Mouse (Mus musculus): ENCODE measurements at regions not wholly inside any gene's neighbourhood (a gene's known extent, or its start where the extent isn't known, plus 50 kb on each side); places are given as distances from the start of the nearest gene placed in this dataset.

DNA sequence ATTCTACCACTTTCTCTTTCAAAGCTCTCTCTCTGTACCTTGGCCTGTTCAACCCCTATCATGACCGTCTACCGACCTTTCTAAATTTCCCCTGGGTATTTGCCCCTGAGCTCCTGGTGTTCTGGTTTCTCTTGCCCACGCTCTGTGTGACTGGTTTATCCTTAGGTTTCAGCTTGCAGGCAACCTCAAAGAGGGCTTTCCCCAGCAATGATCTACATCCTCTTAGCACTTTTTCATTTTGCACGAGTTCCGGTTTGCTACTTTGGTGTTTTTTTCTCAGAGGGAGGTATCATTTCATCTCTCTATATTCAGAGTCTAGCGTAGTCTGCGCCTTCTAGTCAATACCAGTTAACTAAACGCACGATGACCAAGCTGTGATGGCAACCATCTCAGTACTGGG is 79.8 kb upstream of the Hmga2 start:
- no peak for DNase-seq (ENCODE audit: low spot score in 2 of 2)

DNA sequence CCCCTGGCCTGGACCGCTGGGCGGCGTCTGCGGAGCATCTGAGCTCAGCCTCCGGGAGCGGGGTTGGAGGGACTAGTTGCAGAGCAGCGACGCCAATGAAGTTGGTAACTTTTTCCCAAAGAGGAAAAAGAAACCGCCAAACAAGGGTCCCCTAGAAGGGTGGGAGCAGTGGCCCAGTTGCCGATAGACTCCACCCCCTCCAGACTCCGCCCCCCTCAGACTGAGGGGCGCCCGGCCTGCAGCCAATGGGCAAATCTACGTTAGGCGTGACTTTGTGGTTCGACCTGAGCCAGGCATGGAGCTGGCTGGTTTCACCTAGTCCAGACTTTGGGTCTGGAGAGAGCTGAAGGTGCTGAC is 76.8 kb upstream of the Hmga2 start:
- DNase-seq (ENCODE audit: low spot score in 2 of 2) = no peak

DNA sequence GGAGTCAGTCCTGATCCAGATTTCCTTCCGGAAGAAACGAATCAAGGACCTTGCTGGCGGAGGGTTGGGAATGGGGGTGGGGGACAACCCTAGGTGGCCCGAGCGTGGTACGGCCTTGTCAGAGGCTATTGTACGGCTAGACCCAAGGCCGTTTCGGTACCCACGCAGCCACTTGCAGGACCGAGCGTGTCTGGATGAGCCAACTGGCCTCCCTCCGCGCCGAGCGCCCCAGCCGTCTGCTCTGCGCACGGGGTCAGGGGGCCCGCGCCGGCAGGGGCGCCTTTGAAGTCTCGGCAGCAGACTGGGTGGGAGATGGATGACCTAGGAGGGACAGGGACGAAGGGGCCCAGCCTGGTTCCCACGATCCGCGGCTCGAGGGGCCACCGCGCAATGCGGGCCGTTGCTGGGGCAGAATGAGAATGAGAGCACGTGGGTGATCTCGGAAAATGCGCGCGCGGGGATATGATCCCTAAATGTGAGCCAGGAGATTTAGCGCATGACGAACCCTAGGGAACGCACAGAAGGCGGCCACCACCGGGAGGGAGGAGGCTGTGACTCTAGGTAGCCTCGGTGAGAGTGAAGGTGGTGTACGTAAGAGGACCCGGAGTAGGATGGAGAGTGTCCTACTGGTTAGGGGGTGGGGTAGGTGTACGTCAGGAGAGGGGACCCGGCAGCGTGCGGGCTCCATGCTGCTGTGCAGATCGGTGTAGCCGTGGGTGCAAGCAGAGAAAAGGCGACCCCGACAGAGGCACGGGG is 76.2 kb upstream of the Hmga2 start:
- DNase-seq (ENCODE audit: low spot score in 2 of 2) = no peak

DNA sequence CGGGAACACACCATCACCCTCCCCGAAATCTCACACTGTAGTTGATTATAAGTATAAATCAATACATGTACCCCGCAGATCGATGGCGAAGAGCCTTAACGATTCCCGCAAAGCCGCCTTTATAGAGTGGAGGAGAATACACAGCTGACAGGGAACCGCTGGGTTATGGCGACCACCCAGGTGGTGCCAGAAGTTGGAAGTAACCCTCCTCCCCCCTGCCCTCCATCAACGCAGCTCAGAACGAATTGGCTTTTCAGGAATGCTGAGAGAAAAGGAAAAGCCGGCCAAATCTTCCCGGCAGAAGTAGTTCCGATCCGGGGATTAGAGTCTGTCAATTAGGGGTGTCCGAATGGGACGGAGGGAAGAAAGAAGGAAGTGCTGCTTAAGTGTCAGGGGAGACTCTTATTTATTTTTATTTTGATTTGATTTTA is 75.6 kb upstream of the Hmga2 start:
- no peak for DNase-seq (ENCODE audit: low spot score in 2 of 2)

DNA sequence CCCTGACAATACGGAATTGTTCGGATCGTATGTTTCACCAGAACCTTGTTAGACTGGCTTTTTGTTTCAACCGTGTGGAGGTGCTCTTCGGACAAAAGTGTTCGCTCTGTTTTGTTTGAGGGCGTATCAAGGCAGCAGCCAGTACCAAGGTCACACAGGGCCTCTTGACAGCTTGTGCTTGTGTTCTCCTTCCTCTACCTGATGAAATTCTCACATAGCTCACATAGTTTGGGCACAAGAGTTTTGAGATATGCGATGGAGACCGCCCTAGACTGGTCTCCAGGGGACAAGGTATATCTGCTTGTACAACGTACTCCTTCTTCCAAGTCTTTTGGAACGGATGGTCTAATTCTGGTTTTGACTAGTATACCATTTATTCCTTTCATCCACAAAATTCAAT is 70.9 kb upstream of the Hmga2 start:
- DNase-seq (ENCODE audit: low spot score in 2 of 2) = no peak

DNA sequence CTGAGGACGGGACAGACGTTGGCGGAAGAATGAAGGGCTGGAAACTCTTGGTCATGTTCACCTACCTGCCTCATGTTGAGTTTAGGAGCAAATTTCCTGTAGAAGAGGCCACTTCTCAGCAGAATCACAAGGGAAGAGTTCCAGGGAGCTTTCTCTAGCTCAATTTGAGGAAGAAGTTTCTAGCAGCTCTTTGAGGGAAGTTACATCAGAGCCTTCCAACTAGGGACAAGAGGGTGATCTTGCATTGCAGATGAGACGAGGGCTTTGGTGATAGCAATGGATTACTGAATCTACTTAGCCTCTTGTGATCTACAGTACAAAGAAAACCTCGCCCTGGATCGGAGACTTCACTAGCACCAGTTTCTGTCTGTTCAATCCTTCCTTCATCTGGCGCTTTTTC is 65.3 kb upstream of the Hmga2 start:
- DNase-seq (ENCODE audit: low spot score in 2 of 2) = no peak

DNA sequence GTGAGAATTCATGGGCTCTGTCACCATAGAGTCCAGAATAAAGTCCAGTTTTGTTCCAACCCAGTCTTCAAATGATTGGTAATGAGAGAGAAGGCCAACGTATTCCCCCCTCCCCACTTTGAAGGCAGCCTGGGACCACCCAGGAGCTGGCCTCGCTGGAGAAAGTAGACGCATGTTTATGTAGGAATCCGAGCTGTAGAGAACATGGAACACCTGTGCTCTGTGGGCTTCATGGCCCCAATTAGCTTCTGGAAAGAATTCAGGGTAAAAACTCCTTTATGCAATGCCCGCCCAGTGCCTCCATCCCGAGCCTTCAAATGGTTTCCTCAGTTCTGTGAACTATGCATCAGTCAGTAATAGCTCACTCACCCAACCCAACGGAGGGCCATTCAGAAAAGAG is 62.3 kb upstream of the Hmga2 start:
- no peak for DNase-seq (ENCODE audit: low spot score in 2 of 2)

DNA sequence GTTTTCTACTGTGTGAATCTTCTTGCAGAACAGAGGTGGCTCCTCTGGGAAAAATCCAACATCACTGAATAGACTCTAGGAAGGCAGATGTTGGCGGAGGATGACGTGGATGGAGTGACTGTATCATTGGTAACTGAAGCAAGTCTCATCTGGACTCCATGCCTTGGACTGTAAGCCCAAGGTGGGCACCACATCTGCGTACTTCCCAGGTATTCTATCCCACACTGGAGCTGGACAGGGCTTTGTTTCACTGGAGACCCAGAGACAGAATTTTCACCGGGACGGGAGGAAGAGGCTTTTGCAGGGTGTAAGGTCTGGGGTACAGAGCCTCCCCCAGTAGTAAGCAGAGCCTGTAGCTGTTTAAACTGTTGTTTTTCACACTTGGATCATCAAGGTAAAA is 52.1 kb upstream of the Hmga2 start:
- no peak for DNase-seq (ENCODE audit: low spot score in 2 of 2)

DNA sequence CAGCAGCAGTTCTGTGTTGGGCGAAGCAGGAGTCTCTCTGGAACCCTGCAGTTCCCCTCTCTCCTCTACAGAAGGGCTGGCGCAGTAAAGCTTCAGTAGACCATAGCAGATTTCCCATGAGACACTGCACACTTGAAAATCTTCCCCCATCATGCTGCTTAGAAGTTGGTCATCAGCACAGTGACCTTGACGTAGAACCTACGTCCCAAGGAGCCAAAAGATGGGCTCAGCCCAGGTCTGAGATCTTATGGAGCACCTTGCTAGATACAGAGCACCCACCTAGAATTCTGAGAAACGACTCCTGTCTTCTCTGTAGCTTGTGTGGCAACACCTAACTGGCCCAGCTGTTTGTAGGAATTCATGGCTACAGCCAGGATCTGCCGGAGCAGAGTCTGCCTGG is 51.7 kb upstream of the Hmga2 start:
- no peak for DNase-seq (ENCODE audit: low spot score in 2 of 2)

DNA sequence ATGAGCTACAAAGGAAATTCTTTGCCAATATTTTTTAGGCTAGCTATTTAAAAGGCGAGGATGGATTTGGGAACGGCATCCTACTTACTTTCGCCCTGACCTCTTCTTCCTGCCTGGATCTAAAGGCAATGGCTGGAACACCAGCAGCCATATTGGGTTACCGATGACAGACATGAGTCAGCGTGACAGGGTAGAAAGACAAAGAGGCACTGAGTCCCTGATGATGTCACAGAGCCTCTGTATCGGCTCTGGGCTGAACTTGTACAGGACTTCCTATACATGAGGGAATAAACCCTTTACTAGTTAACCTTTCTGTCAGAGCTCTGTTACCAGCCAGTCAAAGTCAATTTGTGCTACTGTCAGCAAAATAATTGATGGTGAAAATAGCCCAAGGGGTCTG is 50.7 kb upstream of the Hmga2 start:
- no peak for DNase-seq (ENCODE audit: low spot score in 2 of 2)

Data from gastrocnemius, adult 8-10 months (tissue).